21 mouse cellular contexts compared by ENCODE assay signal in genomic region chr10:44431689-44432088, GRCm38 (mm10).
DNase-seq lines count a peak whose midpoint lies in the region; ATAC-seq lines count a peak whose summit lies in the region.
"Had no signal": no experiment of that assay in that cellular context is flagged by ENCODE, and none has a peak within 500 bp of the region (broad histone marks: within the 10 kb centered on the region; RNA-seq: fewer than 3 reads in every experiment).

No protein-coding gene starts in this region.

- no peaks in the 10 kb centered on the region for H3K9me3 ChIP-seq in kidney, embryonic 14.5 days (ENCODE audit: control insufficient read depth, low read length)
- H3K9me3 ChIP-seq in forebrain, embryonic 10.5 days: no peaks in the 10 kb centered on the region
- H3K9me3 ChIP-seq: forebrain, embryonic 15.5 days; heart, embryonic 10.5 days; limb, embryonic 15.5 days; liver, embryonic 15.5 days; megakaryocyte, embryonic 14.5 days; neural tube, embryonic 13.5 days had no signal

- H3K9ac ChIP-seq in kidney, embryonic 14.5 days (ENCODE audit: low read depth, low read length): no peak overlapping the region
- H3K9ac ChIP-seq: forebrain, embryonic 15.5 days; limb, embryonic 15.5 days; liver, embryonic 15.5 days; neural tube, embryonic 13.5 days had no signal

- ATAC-seq in kidney, embryonic 14.5 days (ENCODE audit: low FRiP score, low TSS enrichment): no peak
- ATAC-seq: activated CD4-positive, CD25-positive, alpha-beta regulatory T cell, adult 4 months; forebrain, embryonic 15.5 days had no signal

- 83% methylated on average over 4 of the region's 4 CpGs for WGBS in kidney, embryonic 14.5 days
- 89% methylated on average over 4 of the region's 4 CpGs for WGBS in forebrain, embryonic 10.5 days

- H3K27ac ChIP-seq in kidney, embryonic 14.5 days (ENCODE audit: low read depth, low read length): no peak overlapping the region
- no peak overlapping the region for H3K27ac ChIP-seq in forebrain, embryonic 10.5 days
- H3K27ac ChIP-seq: forebrain, embryonic 15.5 days; heart, embryonic 10.5 days; layer of hippocampus, adult 2 months; limb, embryonic 15.5 days; liver, embryonic 15.5 days; neural tube, embryonic 13.5 days had no signal

- H3K4me2 ChIP-seq in kidney, embryonic 14.5 days (replicated peaks; ENCODE audit: low read depth, low read length): no peak overlapping the region
- H3K4me2 ChIP-seq: forebrain, embryonic 15.5 days; limb, embryonic 15.5 days; liver, embryonic 15.5 days; neural tube, embryonic 13.5 days had no signal

- DNase-seq in kidney, adult 8-10 months: peak; percentile 11 to 55
- peak; percentile 54 for DNase-seq in induced T-regulatory cell, adult 2 months (ENCODE audit: low read depth)
- DNase-seq in kidney, postnatal 36 days: peak; percentile 20 to 35
- DNase-seq in lung, postnatal 4 days: peak; percentile 26 to 51
- no peak for DNase-seq in forebrain, embryonic 10.5 days (ENCODE audit: extremely low spot score, low spot score)
- no peak for DNase-seq in adrenal gland, postnatal 10 days
- DNase-seq in cerebellum, adult 11 months: no peak
- DNase-seq: cerebellum, adult 2 months; gastrocnemius, postnatal 36 days; layer of hippocampus, postnatal 36 days; midbrain, embryonic 14.5 days; thymus, postnatal 36 days had no signal

- no peaks in the 10 kb centered on the region for H3K27me3 ChIP-seq in kidney, embryonic 14.5 days (ENCODE audit: control insufficient read depth, insufficient read depth, low read length)
- H3K27me3 ChIP-seq in forebrain, embryonic 10.5 days (ENCODE audit: poor library complexity, severe bottlenecking): no peaks in the 10 kb centered on the region
- H3K27me3 ChIP-seq: forebrain, embryonic 15.5 days; limb, embryonic 15.5 days; liver, embryonic 15.5 days; neural tube, embryonic 13.5 days had no signal

- H3K4me3 ChIP-seq in kidney, embryonic 14.5 days (ENCODE audit: low read length): no peak overlapping the region
- no peak overlapping the region for H3K4me3 ChIP-seq in forebrain, embryonic 10.5 days
- H3K4me3 ChIP-seq: forebrain, embryonic 15.5 days; heart, embryonic 10.5 days; layer of hippocampus, adult 2 months; limb, embryonic 15.5 days; liver, embryonic 15.5 days; megakaryocyte, embryonic 14.5 days; neural tube, embryonic 13.5 days had no signal

- no peaks in the 10 kb centered on the region for H3K4me1 ChIP-seq in kidney, embryonic 14.5 days (ENCODE audit: control insufficient read depth, insufficient read depth, low read length)
- H3K4me1 ChIP-seq in forebrain, embryonic 10.5 days: peaks cover 10% of the 10 kb centered on the region
- H3K4me1 ChIP-seq: limb, embryonic 15.5 days; liver, embryonic 15.5 days; neural tube, embryonic 13.5 days had no signal

- H3K36me3 ChIP-seq in kidney, embryonic 14.5 days (ENCODE audit: control insufficient read depth, insufficient read depth, low read length): no peaks in the 10 kb centered on the region
- H3K36me3 ChIP-seq in forebrain, embryonic 10.5 days (replicated peaks): no peaks in the 10 kb centered on the region
- H3K36me3 ChIP-seq: forebrain, embryonic 15.5 days; heart, embryonic 10.5 days; limb, embryonic 15.5 days; liver, embryonic 15.5 days; neural tube, embryonic 13.5 days had no signal

Comparison
In these comparisons a context has a peak if more than half of its experiments do, and no peak if none do; other contexts are left out.
1. DNase-seq: peak in kidney, adult 8-10 months (2 of 2), induced T-regulatory cell, adult 2 months (single experiment), kidney, postnatal 36 days (2 of 2) and lung, postnatal 4 days (2 of 2); none in forebrain, embryonic 10.5 days (single experiment), adrenal gland, postnatal 10 days (single experiment) and cerebellum, adult 11 months (single experiment).